Mouse (Mus musculus): ENCODE results near the gene Grrp1. TPM values are rescaled to one million over a fixed set of nuclear protein-coding genes. Genes with fewer than 3 reads are reported as not detected.

The Grrp1 gene
- 56.5 and 60.9 TPM in 2 replicates for polyA plus RNA-seq (2012; rRNA removed)

GRCm38 (mm10) chr4:134253722-134254324 lies at the start of gene Grrp1:
Gene Grrp1 (minus strand): TSS chr4:134254106.

GRCm38 (mm10) chr4:134287575-134288025 lies 33.7 kb upstream of the Grrp1 start, which contains the start of gene Pdik1l:
Gene Pdik1l (minus strand): TSS chr4:134287895.

GRCm38 (mm10) chr4:134246719-134247258 lies 7.1 kb downstream of the Grrp1 start, which contains the start of gene Gm30191:
Gene Gm30191 (plus strand): TSS chr4:134246935.

GRCm38 (mm10) chr4:134245148-134245843 lies 8.6 kb downstream of the Grrp1 start, which contains the start of gene Zfp593:
Gene Zfp593 (minus strand): TSS chr4:134245592.

GRCm38 (mm10) chr4:134243516-134244250 lies 10.2 kb downstream of the Grrp1 start, which contains the start of gene E130218I03Rik:
Gene E130218I03Rik (plus strand): TSS chr4:134243662.

GRCm38 (mm10) chr4:134238279-134238651 lies 15.6 kb downstream of the Grrp1 start, which contains the start of gene Cnksr1:
Gene Cnksr1 (minus strand): TSS chr4:134238399.

GRCm38 (mm10) chr4:134227194-134227593 lies 26.7 kb downstream of the Grrp1 start, which contains the start of gene Catsper4:
Gene Catsper4 (minus strand): TSS chr4:134227383.

GRCm38 (mm10) chr4:134202904-134203303 lies 51.0 kb downstream of the Grrp1 start, which contains the start of gene Gm7534:
Gene Gm7534 (minus strand): TSS chr4:134203004.

Other genes starting within 250 kb of the Grrp1 start
- 0.20 and 0.34 TPM in 2 replicates for gene Lin28a, start 235.3 kb downstream of the Grrp1 start, polyA plus RNA-seq (2012; rRNA removed)
- gene Zfp683, start 200.3 kb downstream of the Grrp1 start, polyA plus RNA-seq (2012; rRNA removed): 0.34 and 0.41 TPM in 2 replicates
- gene Crybg2, start 193.3 kb downstream of the Grrp1 start, polyA plus RNA-seq (2012; rRNA removed): 3.2 and 3.6 TPM in 2 replicates
- gene Cd52, start 159.0 kb downstream of the Grrp1 start, polyA plus RNA-seq (2012; rRNA removed): 11.7 and 21.3 TPM in 2 replicates
- 37.7 and 40.6 TPM in 2 replicates for gene Ubxn11, start 151.5 kb downstream of the Grrp1 start, polyA plus RNA-seq (2012; rRNA removed)
- gene Sh3bgrl3, start 125.3 kb downstream of the Grrp1 start, polyA plus RNA-seq (2012; rRNA removed): 482 and 666 TPM in 2 replicates
- 34.2 and 37.7 TPM in 2 replicates for gene Cep85, start 67.0 kb downstream of the Grrp1 start, polyA plus RNA-seq (2012; rRNA removed)
- gene Gm7534, start 51.1 kb downstream of the Grrp1 start, polyA plus RNA-seq (2012; rRNA removed): not detected in 2 replicates
- 0.25 TPM in 1 of 2 replicates, not detected in the other for gene Catsper4, start 26.7 kb downstream of the Grrp1 start, polyA plus RNA-seq (2012; rRNA removed)
- 5.2 and 6.8 TPM in 2 replicates for gene Cnksr1, start 15.7 kb downstream of the Grrp1 start, polyA plus RNA-seq (2012; rRNA removed)
- 0.16 and 0.17 TPM in 2 replicates for gene E130218I03Rik, start 10.4 kb downstream of the Grrp1 start, polyA plus RNA-seq (2012; rRNA removed)
- 13.4 and 15.5 TPM in 2 replicates for gene Zfp593, start 8.5 kb downstream of the Grrp1 start, polyA plus RNA-seq (2012; rRNA removed)
- 0.44 TPM in 1 of 2 replicates, not detected in the other for gene Gm30191, start 7.2 kb downstream of the Grrp1 start, polyA plus RNA-seq (2012; rRNA removed)
- 2.3 and 3.9 TPM in 2 replicates for gene Pdik1l, start 33.8 kb upstream of the Grrp1 start, polyA plus RNA-seq (2012; rRNA removed)
- gene Trim63, start 61.0 kb upstream of the Grrp1 start, polyA plus RNA-seq (2012; rRNA removed): 0.36 and 1.1 TPM in 2 replicates
- 10.6 and 10.8 TPM in 2 replicates for gene Slc30a2, start 89.1 kb upstream of the Grrp1 start, polyA plus RNA-seq (2012; rRNA removed)
- 1.1 and 1.8 TPM in 2 replicates for gene Extl1, start 129.7 kb upstream of the Grrp1 start, polyA plus RNA-seq (2012; rRNA removed)
- 14.3 and 20.1 TPM in 2 replicates for gene Pafah2, start 142.2 kb upstream of the Grrp1 start, polyA plus RNA-seq (2012; rRNA removed)
- 5.9 and 8.4 TPM in 2 replicates for gene Stmn1, start 214.2 kb upstream of the Grrp1 start, polyA plus RNA-seq (2012; rRNA removed)
- gene Paqr7, start 242.6 kb upstream of the Grrp1 start, polyA plus RNA-seq (2012; rRNA removed): 133 and 163 TPM in 2 replicates

All from ovary, adult 2 months (tissue).